In genomic region chr6:134933207-134933558, GRCm38 (mm10) we compare ENCODE assay signal across 18 mouse cellular contexts. TPM values are rescaled to one million over a fixed set of nuclear protein-coding genes. Genes with fewer than 3 reads are reported as not detected.
DNase-seq lines count a peak whose midpoint lies in the region; ATAC-seq and TF ChIP-seq lines count a peak whose summit lies in the region.
"Had no signal": no experiment of that assay in that cellular context is flagged by ENCODE, and none has a peak within 500 bp of the region (broad histone marks: within the 10 kb centered on the region; RNA-seq: fewer than 3 reads in every experiment).

No protein-coding gene starts in this region.

- H3K4me3 ChIP-seq in forebrain, embryonic 13.5 days, result no peak overlapping the region; the same call in 1 of the 2 replicates
- no peak overlapping the region for H3K4me3 ChIP-seq in forebrain, embryonic 16.5 days (replicated peaks; ENCODE audit: low read length)
- H3K4me3 ChIP-seq in heart, embryonic 15.5 days, result no peak overlapping the region
- H3K4me3 ChIP-seq in lung, postnatal 0 days (ENCODE audit: low read depth, low read length), result no peak overlapping the region
- no peak overlapping the region for H3K4me3 ChIP-seq in small intestine, adult 2 months (ENCODE audit: low read depth, low read length)
- H3K4me3 ChIP-seq: layer of hippocampus, adult 2 months; left cerebral cortex, adult 2 months; limb, embryonic 12.5 days; midbrain, embryonic 12.5 days had no signal

- peak overlapping the region; percentile 95 for H3K4me2 ChIP-seq in forebrain, embryonic 13.5 days
- H3K4me2 ChIP-seq in forebrain, embryonic 16.5 days (ENCODE audit: low read length), result no peak overlapping the region; the same call in 1 of the 2 replicates
- no peak overlapping the region for H3K4me2 ChIP-seq in heart, embryonic 15.5 days
- H3K4me2 ChIP-seq in lung, postnatal 0 days (replicated peaks; ENCODE audit: low read depth, low read length), result no peak overlapping the region
- H3K4me2 ChIP-seq: limb, embryonic 12.5 days had no signal

- TF ChIP-seq EP300 in lung, postnatal 0 days (IDR thresholded peaks at IDR 0.05), result no peak

- no peak for TF ChIP-seq POLR2A in small intestine, adult 2 months (IDR thresholded peaks at IDR 0.05; ENCODE audit: low read depth, low read length)

- DNase-seq in heart, adult 8-10 months (ENCODE audit: low spot score), result no peak
- DNase-seq in lung, postnatal 0 days (ENCODE audit: low spot score), result no peak
- no peak for DNase-seq in lung, postnatal 4 days
- no peak for DNase-seq in retina, postnatal 1 day
- DNase-seq: adrenal gland, postnatal 36 days; cerebellum, postnatal 14 days; kidney, adult 9 months; lung, postnatal 10 days had no signal

- 85% methylated on average over 2 of the region's 2 CpGs for WGBS in forebrain, embryonic 13.5 days
- 87% methylated on average over 2 of the region's 2 CpGs for WGBS in forebrain, embryonic 16.5 days
- 84% methylated on average over 2 of the region's 2 CpGs for WGBS in heart, embryonic 15.5 days
- 56% methylated on average over 2 of the region's 2 CpGs for WGBS in lung, postnatal 0 days
- WGBS in small intestine, adult 2 months, result 48% methylated on average over 2 of the region's 2 CpGs

- TF ChIP-seq CTCF in lung, postnatal 0 days (IDR thresholded peaks at IDR 0.05), result no peak
- no peak for TF ChIP-seq CTCF in small intestine, adult 2 months (IDR thresholded peaks at IDR 0.05; ENCODE audit: extremely low read depth, insufficient read length, insufficient replicate concordance, low read depth, low read length)

- no peak for ATAC-seq in forebrain, embryonic 13.5 days
- no peak for ATAC-seq in forebrain, embryonic 16.5 days
- no peak for ATAC-seq in heart, embryonic 15.5 days (replicated peaks; ENCODE audit: insufficient number of reproducible peaks, insufficient read depth, low FRiP score, low read depth)
- no peak for ATAC-seq in lung, postnatal 0 days
- ATAC-seq: Patski had no signal

- H3K27me3 ChIP-seq in forebrain, embryonic 13.5 days, result no peaks in the 10 kb centered on the region
- no peaks in the 10 kb centered on the region for H3K27me3 ChIP-seq in forebrain, embryonic 16.5 days (replicated peaks; ENCODE audit: control insufficient read depth, insufficient read depth, low read length)
- H3K27me3 ChIP-seq in heart, embryonic 15.5 days, result no peaks in the 10 kb centered on the region
- no peaks in the 10 kb centered on the region for H3K27me3 ChIP-seq in lung, postnatal 0 days (replicated peaks; ENCODE audit: insufficient read depth, low read length)
- H3K27me3 ChIP-seq in small intestine, adult 2 months (ENCODE audit: control insufficient read depth, insufficient read depth, low read length), result no peaks in the 10 kb centered on the region
- H3K27me3 ChIP-seq: limb, embryonic 12.5 days; midbrain, embryonic 12.5 days; Patski had no signal

- no peaks in the 10 kb centered on the region for H3K9me3 ChIP-seq in forebrain, embryonic 13.5 days (replicated peaks)
- no peaks in the 10 kb centered on the region for H3K9me3 ChIP-seq in forebrain, embryonic 16.5 days (ENCODE audit: control insufficient read depth, low read length)
- no peaks in the 10 kb centered on the region for H3K9me3 ChIP-seq in heart, embryonic 15.5 days (replicated peaks)
- no peaks in the 10 kb centered on the region for H3K9me3 ChIP-seq in lung, postnatal 0 days (ENCODE audit: low read length)
- H3K9me3 ChIP-seq: limb, embryonic 12.5 days; midbrain, embryonic 12.5 days had no signal

- no peak overlapping the region for H3K27ac ChIP-seq in forebrain, embryonic 13.5 days
- no peak overlapping the region for H3K27ac ChIP-seq in forebrain, embryonic 16.5 days (ENCODE audit: low read length)
- peak overlapping the region; percentile 45; the same call in 1 of the 2 replicates for H3K27ac ChIP-seq in heart, embryonic 15.5 days
- peak overlapping the region; percentile 54 for H3K27ac ChIP-seq in lung, postnatal 0 days (ENCODE audit: low read length)
- peak overlapping the region; percentile 6; the same call in 1 of the 2 replicates for H3K27ac ChIP-seq in small intestine, adult 2 months (ENCODE audit: insufficient read depth, low read depth, low read length)
- H3K27ac ChIP-seq: left cerebral cortex, adult 2 months; limb, embryonic 12.5 days; midbrain, embryonic 12.5 days had no signal

- H3K36me3 ChIP-seq in forebrain, embryonic 13.5 days (ENCODE audit: poor library complexity, severe bottlenecking), result no peaks in the 10 kb centered on the region; the same call in 1 of the 2 replicates
- H3K36me3 ChIP-seq in forebrain, embryonic 16.5 days (ENCODE audit: control insufficient read depth, insufficient read depth), result no peaks in the 10 kb centered on the region
- no peaks in the 10 kb centered on the region for H3K36me3 ChIP-seq in heart, embryonic 15.5 days
- H3K36me3 ChIP-seq in lung, postnatal 0 days (ENCODE audit: insufficient read depth, low read length), result no peaks in the 10 kb centered on the region
- no peaks in the 10 kb centered on the region for H3K36me3 ChIP-seq in small intestine, adult 2 months (ENCODE audit: control insufficient read depth, insufficient read depth, low read length)
- H3K36me3 ChIP-seq: limb, embryonic 12.5 days; midbrain, embryonic 12.5 days had no signal

- peaks cover 37% of the 10 kb centered on the region for H3K4me1 ChIP-seq in forebrain, embryonic 13.5 days
- H3K4me1 ChIP-seq in forebrain, embryonic 16.5 days (replicated peaks; ENCODE audit: control insufficient read depth, insufficient read depth, low read length), result peaks cover 18% of the 10 kb centered on the region
- H3K4me1 ChIP-seq in heart, embryonic 15.5 days (replicated peaks), result peaks cover 20% of the 10 kb centered on the region
- H3K4me1 ChIP-seq in lung, postnatal 0 days (ENCODE audit: insufficient read depth, low read depth, low read length), result no peaks in the 10 kb centered on the region
- peaks cover 2% of the 10 kb centered on the region; the same call in 1 of the 2 replicates for H3K4me1 ChIP-seq in small intestine, adult 2 months (ENCODE audit: control insufficient read depth, insufficient read depth, insufficient read length, low read length)

- H3K9ac ChIP-seq in forebrain, embryonic 13.5 days, result peak overlapping the region; percentile 36; the same call in 1 of the 2 replicates
- no peak overlapping the region for H3K9ac ChIP-seq in forebrain, embryonic 16.5 days (replicated peaks; ENCODE audit: low read depth, low read length)
- no peak overlapping the region for H3K9ac ChIP-seq in heart, embryonic 15.5 days
- no peak overlapping the region for H3K9ac ChIP-seq in lung, postnatal 0 days (replicated peaks; ENCODE audit: low read depth)
- H3K9ac ChIP-seq: limb, embryonic 12.5 days; midbrain, embryonic 12.5 days had no signal

RNA-seq across cellular contexts. Expression of gene Cdkn1b, which starts 13.0 kb away (rescaled TPM):
- 48.8 and 58.5 TPM in 2 replicates for polyA plus RNA-seq in forebrain, embryonic 13.5 days (2015; fragmentation: Nextera tagmentation; extraction: Ambion mirVana)
- 39.4 and 50.8 TPM in 2 replicates for polyA plus RNA-seq in forebrain, embryonic 16.5 days (2015; fragmentation: Nextera tagmentation; extraction: Ambion mirVana)
- polyA plus RNA-seq in heart, embryonic 15.5 days (2015; fragmentation: Nextera tagmentation; extraction: Ambion mirVana), result 14.4 and 18.4 TPM in 2 replicates
- total RNA-seq in heart, adult 8-10 months (2022), result 10 to 100 TPM; 29.5 to 43.4 (median 38.7) TPM
- polyA plus RNA-seq in lung, postnatal 0 days (2015; fragmentation: Nextera tagmentation; extraction: Ambion mirVana), result 43.4 and 46.2 TPM in 2 replicates
- polyA plus RNA-seq in small intestine, adult 2 months (2012; rRNA removed), result 5.8 and 16.3 TPM in 2 replicates

RNA-seq across cellular contexts. Expression of gene Gpr19, which starts 34.8 kb away (rescaled TPM):
- polyA plus RNA-seq in forebrain, embryonic 13.5 days (2015; fragmentation: Nextera tagmentation; extraction: Ambion mirVana), result 45.5 and 46.4 TPM in 2 replicates
- polyA plus RNA-seq in forebrain, embryonic 16.5 days (2015; fragmentation: Nextera tagmentation; extraction: Ambion mirVana), result 44.4 and 48.9 TPM in 2 replicates
- 8.7 and 10.3 TPM in 2 replicates for polyA plus RNA-seq in heart, embryonic 15.5 days (2015; fragmentation: Nextera tagmentation; extraction: Ambion mirVana)
- 1 to 10 TPM; 2.6 to 5.8 (median 3.9) TPM for total RNA-seq in heart, adult 8-10 months (2022)
- polyA plus RNA-seq in lung, postnatal 0 days (2015; fragmentation: Nextera tagmentation; extraction: Ambion mirVana), result 9.3 and 9.8 TPM in 2 replicates
- 1.8 and 6.7 TPM in 2 replicates for polyA plus RNA-seq in small intestine, adult 2 months (2012; rRNA removed)

RNA-seq across cellular contexts. Expression of gene Apold1, which starts 48.3 kb away (rescaled TPM):
- polyA plus RNA-seq in forebrain, embryonic 13.5 days (2015; fragmentation: Nextera tagmentation; extraction: Ambion mirVana), result 3.5 and 3.6 TPM in 2 replicates
- 4.2 and 4.8 TPM in 2 replicates for polyA plus RNA-seq in forebrain, embryonic 16.5 days (2015; fragmentation: Nextera tagmentation; extraction: Ambion mirVana)
- polyA plus RNA-seq in heart, embryonic 15.5 days (2015; fragmentation: Nextera tagmentation; extraction: Ambion mirVana), result 8.2 and 8.8 TPM in 2 replicates
- total RNA-seq in heart, adult 8-10 months (2022), result 1 to 10 TPM; 4.8 to 7.5 (median 5.6) TPM
- polyA plus RNA-seq in lung, postnatal 0 days (2015; fragmentation: Nextera tagmentation; extraction: Ambion mirVana), result 3.5 and 4.2 TPM in 2 replicates
- polyA plus RNA-seq in small intestine, adult 2 months (2012; rRNA removed), result 0.43 and 0.63 TPM in 2 replicates
- total RNA-seq: neutrophil, adult 5-6 weeks had no signal

Comparison
In these comparisons a context has a peak if more than half of its experiments do, and no peak if none do; other contexts are left out.
1. H3K27ac ChIP-seq: peak in heart, embryonic 15.5 days (single experiment), lung, postnatal 0 days (single experiment) and small intestine, adult 2 months (single experiment); none in forebrain, embryonic 13.5 days (single experiment) and forebrain, embryonic 16.5 days (single experiment).